ENCODE assay signal across 19 mouse cellular contexts in genomic region chr3:95360276-95360675, GRCm38 (mm10). TPM values are rescaled to one million over a fixed set of nuclear protein-coding genes. Genes with fewer than 3 reads are reported as not detected.
DNase-seq lines count a peak whose midpoint lies in the region; ATAC-seq and TF ChIP-seq lines count a peak whose summit lies in the region.
"Not testable (repeated sequence)": the region's sequence is repeated elsewhere in the genome, so short reads cannot be mapped to it uniquely, and the experiment has no call there.
"Had no signal": no experiment of that assay in that cellular context is flagged by ENCODE, and none has a peak within 500 bp of the region (broad histone marks: within the 10 kb centered on the region; RNA-seq: fewer than 3 reads in every experiment).

No protein-coding gene starts in this region.

- not testable (repeated sequence) for H3K4me3 ChIP-seq in C2C12 (ENCODE audit: insufficient read depth, poor library complexity, severe bottlenecking); liver, embryonic 12.5 days; midbrain, embryonic 11.5 days (ENCODE audit: low read depth, low read length)

- not testable (repeated sequence) for H3K36me3 ChIP-seq in C2C12 (ENCODE audit: control insufficient read depth, insufficient read depth); liver, embryonic 12.5 days; midbrain, embryonic 11.5 days (ENCODE audit: control insufficient read depth, insufficient read depth, low read length)

- H3K9me3 ChIP-seq in liver, embryonic 12.5 days (replicated peaks); midbrain, embryonic 11.5 days (ENCODE audit: control insufficient read depth, low read length): not testable (repeated sequence)

- WGBS in liver, embryonic 12.5 days (ENCODE audit: insufficient replicate concordance) = 49% methylated on average over 3 of the region's 3 CpGs
- WGBS in midbrain, embryonic 11.5 days = 83% methylated on average over 3 of the region's 3 CpGs

- peaks cover 33% of the 10 kb centered on the region for H3K4me1 ChIP-seq in liver, embryonic 12.5 days
- not testable (repeated sequence) for H3K4me1 ChIP-seq in midbrain, embryonic 11.5 days (ENCODE audit: control insufficient read depth, insufficient read depth, low read length)

- H3K27ac ChIP-seq in liver, embryonic 12.5 days = peak overlapping the region; percentile 68
- H3K27ac ChIP-seq in midbrain, embryonic 11.5 days (ENCODE audit: low read depth, low read length) = not testable (repeated sequence)

- not testable (repeated sequence) for TF ChIP-seq CTCF in C2C12 (IDR thresholded peaks at IDR 0.05; ENCODE audit: control insufficient read depth, insufficient read depth, insufficient read length)

- peak overlapping the region; percentile 37 for H3K4me2 ChIP-seq in liver, embryonic 12.5 days
- not testable (repeated sequence) for H3K4me2 ChIP-seq in midbrain, embryonic 11.5 days

- H3K9ac ChIP-seq in liver, embryonic 12.5 days = peak overlapping the region; percentile 31; the same call in 1 of the 2 replicates
- H3K9ac ChIP-seq in midbrain, embryonic 11.5 days (ENCODE audit: low read length) = not testable (repeated sequence)

- H3ac ChIP-seq in C2C12 (ENCODE audit: control insufficient read depth, insufficient read length, low read depth) = not testable (repeated sequence)

- not testable (repeated sequence) for H3K27me3 ChIP-seq in C2C12 (ENCODE audit: control insufficient read depth, insufficient read depth, insufficient read length); liver, embryonic 12.5 days (replicated peaks); midbrain, embryonic 11.5 days (ENCODE audit: control insufficient read depth, insufficient read depth, low read length)

- DNase-seq in 3134 (ENCODE audit: extremely low read depth, insufficient read length, low spot score) (peak; percentile 15), NIH3T3 (ENCODE audit: low read depth) (peak; percentile 74)
- peak; percentile 18 for DNase-seq in c-Kit-positive CD71-negative TER-119-negative erythroid progenitor cells, embryonic 14.5 days (ENCODE audit: low read depth)
- peak; percentile 28 for DNase-seq in heart, adult 11 months
- DNase-seq in midbrain, embryonic 11.5 days (ENCODE audit: low spot score, missing footprints) = peak; percentile 19

- not testable (repeated sequence) for ATAC-seq in liver, embryonic 12.5 days; midbrain, embryonic 11.5 days (ENCODE audit: low FRiP score)

- H3K79me3 ChIP-seq in C2C12 (ENCODE audit: low read depth) = not testable (repeated sequence)

- H3K79me2 ChIP-seq in C2C12 (ENCODE audit: control insufficient read depth, insufficient read depth) = peaks cover 15% of the 10 kb centered on the region

TF ChIP-seq in C2C12, 6 proteins besides CTCF, POLR2A, EP300 and RAD21:
- TF ChIP-seq MYOD1 (IDR thresholded peaks at IDR 0.05; ENCODE audit: control insufficient read depth, insufficient read length, low read depth) = peak; percentile 23

RNA-seq across cellular contexts. Expression of gene Setdb1, which starts 3.3 kb away (rescaled TPM):
- polyA plus RNA-seq in C2C12 (2012; fragmentation: generic; extraction: Trizol) = 15.6 TPM
- 31.0 and 31.6 TPM in 2 replicates for polyA plus RNA-seq in liver, embryonic 12.5 days (2016; fragmentation: Nextera tagmentation; extraction: Ambion mirVana)
- polyA plus RNA-seq in midbrain, embryonic 11.5 days (2014; fragmentation: Nextera tagmentation; extraction: Ambion mirVana) = 60.9 and 69.3 TPM in 2 replicates

RNA-seq across cellular contexts. Expression of gene 4930558C23Rik, which starts 42.4 kb away (rescaled TPM):
- polyA plus RNA-seq in C2C12 (2012; fragmentation: generic; extraction: Trizol) = not detected
- not detected in 2 replicates for polyA plus RNA-seq in liver, embryonic 12.5 days (2016; fragmentation: Nextera tagmentation; extraction: Ambion mirVana)
- not detected in 2 replicates for polyA plus RNA-seq in midbrain, embryonic 11.5 days (2014; fragmentation: Nextera tagmentation; extraction: Ambion mirVana)
- polyA plus RNA-seq: activated CD4-positive, CD25-positive, alpha-beta regulatory T cell, adult 4 months; adrenal gland, adult 2 months; embryonic facial prominence, embryonic 13.5 days; forebrain, embryonic 13.5 days; forebrain, postnatal 0 days; gonadal fat pad, adult 2 months; heart, embryonic 12.5 days; heart, embryonic 16.5 days; hindbrain, embryonic 10.5 days; hindbrain, embryonic 14.5 days; intestine, embryonic 16.5 days; kidney, adult 2 months had no signal

RNA-seq across cellular contexts. Expression of gene Cers2, which starts 45.7 kb away (rescaled TPM):
- 146 TPM for polyA plus RNA-seq in C2C12 (2012; fragmentation: generic; extraction: Trizol)
- 134 and 135 TPM in 2 replicates for polyA plus RNA-seq in liver, embryonic 12.5 days (2016; fragmentation: Nextera tagmentation; extraction: Ambion mirVana)
- polyA plus RNA-seq in midbrain, embryonic 11.5 days (2014; fragmentation: Nextera tagmentation; extraction: Ambion mirVana) = 94.1 and 97.1 TPM in 2 replicates

RNA-seq across cellular contexts. Expression of gene Anxa9, which starts 53.3 kb away (rescaled TPM):
- 1.6 TPM for polyA plus RNA-seq in C2C12 (2012; fragmentation: generic; extraction: Trizol)
- polyA plus RNA-seq in liver, embryonic 12.5 days (2016; fragmentation: Nextera tagmentation; extraction: Ambion mirVana) = 3.1 and 4.6 TPM in 2 replicates
- polyA plus RNA-seq in midbrain, embryonic 11.5 days (2014; fragmentation: Nextera tagmentation; extraction: Ambion mirVana) = 0.87 and 1.3 TPM in 2 replicates

Comparison
In these comparisons a context has a peak if more than half of its experiments do, and no peak if none do; other contexts are left out.
1. DNase-seq: peak in every context shown above with its lines; median percentile 74 in NIH3T3; 28 in heart, adult 11 months; 19 in midbrain, embryonic 11.5 days; 18 in c-Kit-positive CD71-negative TER-119-negative erythroid progenitor cells, embryonic 14.5 days; 15 in 3134.